Mouse (Mus musculus): ENCODE data around the gene Scgb1c1.

DNA sequence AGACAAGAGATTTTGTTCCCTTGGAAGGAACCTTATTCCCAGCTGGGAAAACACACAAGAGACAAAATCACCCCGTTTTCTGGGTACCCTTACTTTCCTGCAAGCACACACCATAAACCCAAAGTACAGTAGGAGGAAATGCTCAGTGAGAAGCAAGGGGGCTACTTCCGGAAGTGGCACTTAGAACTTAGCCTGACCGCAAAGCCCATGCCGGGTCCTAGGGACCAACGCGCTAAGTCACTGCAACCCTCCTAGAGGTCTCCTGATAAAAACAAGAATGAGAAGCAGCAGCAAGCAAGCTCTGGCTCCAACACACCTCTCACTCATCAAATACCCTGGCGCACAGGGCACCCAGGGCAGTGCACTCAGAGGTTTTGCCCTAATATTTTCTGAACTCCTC lies 34.0 kb downstream of the Scgb1c1 start:
- no peak for TF ChIP-seq CTCF (IDR thresholded peaks at IDR 0.05; ENCODE audit: extremely low read depth, insufficient read length, insufficient replicate concordance, low read depth, low read length)
- TF ChIP-seq POLR2A (IDR thresholded peaks at IDR 0.05; ENCODE audit: low read depth, low read length): no peak
